Mouse (Mus musculus) lung, adult 2 months (tissue): Measurements from ENCODE around the gene Baz2a. TPM values are rescaled to one million over a fixed set of nuclear protein-coding genes. Genes with fewer than 3 reads are reported as not detected.

ENCODE experiments used
- DNase-seq: peaks from one replicate; pipeline ENCODE4 v3.0.0; 2022
- H3K4me1 ChIP-seq: fragments of 200-500 bp; 2 replicates; pipeline ENCODE4 v1.6.1; 2011; ENCODE audit warnings: low read length; ENCODE audit not compliant: control insufficient read depth, insufficient read depth
- H3K4me3 ChIP-seq: fragments of 200-500 bp; replicated peaks from 2 replicates; pipeline ENCODE3; 2011; ENCODE audit warnings: low read depth, mild to moderate bottlenecking, control low read depth, low read length; ENCODE audit errors: extremely low read depth
- CTCF ChIP-seq: fragments of 200-500 bp; IDR thresholded peaks from 2 replicates; pipeline ENCODE4 v1.5.1; 2011; ENCODE audit warnings: mild to moderate bottlenecking, low read length, control low read depth; ENCODE audit not compliant: insufficient read depth
- POLR2A ChIP-seq: fragments of 200-500 bp; IDR thresholded peaks from 2 replicates; pipeline ENCODE4 v1.6.1; 2011; ENCODE audit warnings: low read depth, mild to moderate bottlenecking, control low read depth, low read length, borderline replicate concordance; ENCODE audit errors: extremely low read depth
- WGBS: fragments of 180-500 bp; shearing (Covaris S2); methylation state at CpG from one replicate; pipeline ENCODE4 v1.1.7; 2018; 5-methylcytosine and 5-hydroxymethylcytosine counted together
- polyA plus RNA-seq: library from polyadenylated mRNA; depleted of rRNA; stranded (reverse); fragments of >200 nt; gene quantifications from 2 replicates; pipeline ENCODE4 v1.2.3, GENCODE M21; 2012

Gene Baz2a
- polyA plus RNA-seq, 1 experiment = 40.7 TPM

GRCm38 (mm10) chr10:128090651-128091563 is 470 bp upstream of the Baz2a start:
- Histone ChIP-seq H3K4me1 (peaks cover 14% of the 10 kb centered on the region), H3K4me3 (peak overlapping the region; percentile 82)
- 4% methylated on average over 14 of the region's 14 CpGs for WGBS
- TF ChIP-seq CTCF (peak; percentile 78), POLR2A (0 out of 2 replicates have a peak, but pooled peaks have one; percentile 18)
- peak; percentile 86 for DNase-seq

GRCm38 (mm10) chr10:128092506-128093495 is 1.4 kb downstream of the Baz2a start:
- peak; percentile 84 for DNase-seq
- TF ChIP-seq POLR2A (peak; percentile 54; the same call in 1 of the 2 replicates), CTCF (peak; percentile 37)
- H3K4me3 ChIP-seq = peak overlapping the region; percentile 82
- WGBS = under 1% methylated on average over 70 of the region's 88 CpGs
- peaks cover 14% of the 10 kb centered on the region for H3K4me1 ChIP-seq

GRCm38 (mm10) chr10:128093496-128094294 is 2.3 kb downstream of the Baz2a start:
- DNase-seq = peak; percentile 16
- peak overlapping the region; percentile 82 for H3K4me3 ChIP-seq
- 21% methylated on average over 13 of the region's 13 CpGs for WGBS
- TF ChIP-seq POLR2A (no peak), CTCF (no peak)
- H3K4me1 ChIP-seq = peaks cover 18% of the 10 kb centered on the region

DNA sequence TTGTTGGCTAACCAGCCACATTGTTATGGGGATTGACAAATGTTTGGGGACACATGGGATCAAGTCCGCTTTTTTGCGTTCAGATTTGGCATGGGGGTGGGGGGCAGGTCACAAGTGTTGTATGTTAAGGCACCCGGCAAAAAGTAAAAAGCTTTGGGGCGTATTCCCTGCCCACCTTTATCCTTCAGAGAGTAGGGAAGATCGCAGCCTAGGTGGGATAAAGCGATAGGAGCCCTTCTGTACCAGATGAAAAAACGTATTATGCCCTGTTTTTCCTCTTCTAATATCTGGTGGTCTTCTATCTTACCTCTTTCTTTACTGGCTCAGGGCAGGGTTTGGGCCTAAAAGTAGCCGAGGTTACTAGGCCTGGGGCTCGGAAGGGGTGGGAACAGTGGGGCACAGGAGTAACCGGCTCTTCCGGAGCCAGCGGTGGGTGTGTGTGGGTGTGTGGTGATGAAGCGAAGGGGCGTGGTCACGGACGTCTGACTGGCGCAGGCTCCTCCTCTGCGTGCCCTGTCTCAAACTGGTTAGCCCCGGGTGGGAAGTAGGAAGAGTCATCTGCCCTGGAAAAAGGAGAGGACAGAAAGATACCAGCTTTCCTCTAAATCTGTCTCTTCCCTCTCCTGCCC is 3.1 kb downstream of the Baz2a start:
- 7% methylated on average over 19 of the region's 19 CpGs for WGBS
- peak overlapping the region; percentile 49 for H3K4me3 ChIP-seq
- peaks cover 20% of the 10 kb centered on the region for H3K4me1 ChIP-seq
- peak; percentile 47; the same call in 1 of the 2 replicates for TF ChIP-seq POLR2A
- TF ChIP-seq CTCF = no peak
- DNase-seq = peak; percentile 87

DNA sequence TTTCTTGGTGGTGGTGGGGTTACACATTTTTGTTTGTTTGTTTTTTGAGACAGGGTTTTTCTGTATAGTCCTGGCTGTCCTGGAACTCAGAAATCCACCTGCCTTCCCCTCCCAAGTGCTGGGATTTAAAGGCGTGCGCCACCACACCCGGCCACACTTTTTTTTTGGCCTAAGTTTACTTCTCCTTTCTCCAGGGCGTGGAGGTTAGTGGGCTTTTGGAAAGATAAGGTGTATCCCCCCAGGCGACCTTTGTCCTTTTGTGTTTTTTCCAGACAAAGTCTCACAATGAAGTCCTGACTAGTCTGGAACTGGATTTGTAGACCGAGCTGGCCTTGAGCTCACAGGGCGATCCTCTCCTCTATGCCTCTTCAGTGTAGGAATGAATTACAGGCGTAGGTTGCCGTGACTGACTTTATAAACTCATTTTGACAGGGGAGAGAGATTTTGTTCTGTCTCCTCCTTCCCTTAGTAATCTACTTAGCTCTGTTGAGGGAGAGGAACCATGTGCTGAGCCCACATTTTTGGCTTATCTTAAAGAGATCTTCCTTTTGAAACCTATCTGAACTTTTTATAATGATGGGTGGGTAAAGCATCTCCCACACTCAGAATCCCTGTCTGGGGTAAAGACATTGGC is 3.7 kb downstream of the Baz2a start:
- DNase-seq = no peak
- no peak for TF ChIP-seq POLR2A
- TF ChIP-seq CTCF = no peak
- Histone ChIP-seq H3K4me3 (no peak overlapping the region), H3K4me1 (peaks cover 20% of the 10 kb centered on the region)
- WGBS = 45% methylated on average over 9 of the region's 9 CpGs

GRCm38 (mm10) chr10:128096313-128096692 is 4.9 kb downstream of the Baz2a start:
- Histone ChIP-seq H3K4me1 (peaks cover 22% of the 10 kb centered on the region), H3K4me3 (no peak overlapping the region)
- DNase-seq = no peak
- TF ChIP-seq POLR2A (no peak), CTCF (no peak)
- 25% methylated on average over 4 of the region's 4 CpGs for WGBS

DNA sequence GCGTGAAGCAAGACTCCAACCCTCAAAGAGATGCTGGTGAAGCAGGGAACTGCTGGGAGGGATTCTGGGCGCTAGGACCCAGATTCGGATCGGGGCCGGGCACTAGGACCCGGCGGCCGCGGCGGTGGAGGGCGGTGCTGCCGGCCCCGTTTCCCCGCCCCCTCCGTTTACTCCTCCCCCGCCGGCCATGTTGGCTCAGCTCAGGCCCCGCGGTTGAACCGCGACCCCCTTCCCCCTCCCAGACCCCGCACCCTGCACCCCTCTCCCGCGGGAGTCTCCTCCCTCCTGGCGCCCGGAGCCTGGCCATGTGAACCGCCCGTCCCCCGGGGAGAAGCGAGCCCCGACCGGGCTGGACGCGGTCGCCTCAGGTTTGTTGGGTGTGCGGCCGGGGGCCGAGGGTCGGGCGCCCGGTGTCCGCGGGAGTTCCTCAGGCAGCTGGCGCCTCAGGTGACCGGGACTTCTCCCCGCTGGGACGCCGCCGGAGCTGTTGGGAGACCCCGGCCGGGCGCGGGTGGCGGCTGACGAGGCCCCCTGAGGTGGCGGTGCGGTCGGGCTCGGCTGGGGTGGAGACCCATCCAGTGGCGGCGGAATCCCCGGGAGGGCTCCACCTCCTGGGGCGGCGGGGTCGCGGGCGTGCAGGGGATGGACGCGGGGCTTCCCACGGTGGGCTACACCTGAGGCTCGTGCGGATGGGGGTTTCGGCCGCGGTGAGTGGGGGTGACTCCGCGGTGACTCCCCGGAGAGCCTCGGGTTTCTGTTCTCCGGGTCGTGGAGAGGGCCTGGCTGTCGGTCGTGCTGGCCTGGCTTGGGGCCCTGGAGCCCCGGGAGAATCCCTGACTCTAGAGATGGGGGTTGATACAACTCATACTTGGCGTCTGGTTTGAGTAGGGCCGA is 5.6 kb downstream of the Baz2a start:
- Histone ChIP-seq H3K4me1 (peaks cover 20% of the 10 kb centered on the region), H3K4me3 (peak overlapping the region; percentile 93)
- peak; percentile 71 for DNase-seq
- 2% methylated on average over 84 of the region's 86 CpGs for WGBS
- TF ChIP-seq CTCF (no peak), POLR2A (peak; percentile 35; the same call in 1 of the 2 replicates)
